Mouse (Mus musculus): ENCODE data around the gene Dnmt1. TPM values are rescaled to one million over a fixed set of nuclear protein-coding genes. Genes with fewer than 3 reads are reported as not detected.

Dnmt1 gene
- polyA plus RNA-seq, 1 experiment: 18.3 TPM

GRCm38 (mm10) chr9:20872991-20873390 lies 86.7 kb downstream of the Dnmt1 start:
- no peaks in the 10 kb centered on the region for H3K27me3 ChIP-seq (ENCODE audit: control insufficient read depth, insufficient read depth, low read length)
- H3K4me1 ChIP-seq (ENCODE audit: control insufficient read depth, insufficient read depth, low read length): peaks cover 7% of the 10 kb centered on the region
- no peak overlapping the region for H3K4me3 ChIP-seq (ENCODE audit: control insufficient read depth, low read depth, low read length)
- TF ChIP-seq CTCF (IDR thresholded peaks at IDR 0.05; ENCODE audit: control insufficient read depth, insufficient read depth, insufficient replicate concordance, low read depth, low read length): no peak
- TF ChIP-seq POLR2A (IDR thresholded peaks at IDR 0.05; ENCODE audit: control insufficient read depth, low read depth, low read length): no peak
- no peaks in the 10 kb centered on the region for H3K36me3 ChIP-seq (ENCODE audit: control insufficient read depth, insufficient read depth, low read length)
- no peak overlapping the region for H3K27ac ChIP-seq (ENCODE audit: control insufficient read depth, insufficient read depth, low read depth, low read length)

- Histone ChIP-seq H3K27me3 (ENCODE audit: control insufficient read depth, insufficient read depth, low read length) (no peaks in the 10 kb centered on the region), H3K36me3 (ENCODE audit: control insufficient read depth, insufficient read depth, low read length) (no peaks in the 10 kb centered on the region), H3K4me1 (ENCODE audit: control insufficient read depth, insufficient read depth, low read length) (peaks cover 7% of the 10 kb centered on the region), H3K4me3 (ENCODE audit: control insufficient read depth, low read depth, low read length) (no peak overlapping the region), H3K27ac (ENCODE audit: control insufficient read depth, insufficient read depth, low read depth, low read length) (no peak overlapping the region)
- TF ChIP-seq POLR2A (IDR thresholded peaks at IDR 0.05; ENCODE audit: control insufficient read depth, low read depth, low read length): no peak
- no peak for TF ChIP-seq CTCF (IDR thresholded peaks at IDR 0.05; ENCODE audit: control insufficient read depth, insufficient read depth, insufficient replicate concordance, low read depth, low read length)
Observed at GRCm38 (mm10) chr9:20870211-20871173, 89.2 kb downstream of the Dnmt1 start.

DNA sequence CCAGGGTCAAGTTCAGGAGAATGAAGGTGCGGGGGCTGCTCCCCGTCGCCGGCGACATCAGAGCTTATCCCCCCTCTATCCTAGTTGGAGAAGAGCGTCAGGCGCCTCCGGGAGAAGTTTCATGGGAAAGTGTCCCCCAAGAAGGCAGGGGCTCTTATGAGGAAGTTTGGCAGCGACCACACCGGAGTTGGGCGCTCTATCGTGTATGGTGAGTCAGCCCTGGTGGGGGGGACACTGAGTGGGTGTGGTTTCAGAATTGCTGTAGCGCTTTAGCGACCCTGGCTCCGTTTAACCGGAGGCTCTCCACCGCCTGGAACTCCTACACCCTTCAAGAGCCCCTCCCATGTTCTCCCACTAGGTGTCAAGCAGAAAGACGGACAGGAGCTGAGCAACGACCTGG lies 90.4 kb downstream of the Dnmt1 start:
- no peaks in the 10 kb centered on the region for H3K27me3 ChIP-seq (ENCODE audit: control insufficient read depth, insufficient read depth, low read length)
- no peak overlapping the region for H3K27ac ChIP-seq (ENCODE audit: control insufficient read depth, insufficient read depth, low read depth, low read length)
- H3K36me3 ChIP-seq (ENCODE audit: control insufficient read depth, insufficient read depth, low read length): no peaks in the 10 kb centered on the region
- H3K4me3 ChIP-seq (ENCODE audit: control insufficient read depth, low read depth, low read length): no peak overlapping the region
- TF ChIP-seq CTCF (IDR thresholded peaks at IDR 0.05; ENCODE audit: control insufficient read depth, insufficient read depth, insufficient replicate concordance, low read depth, low read length): no peak
- no peak for TF ChIP-seq POLR2A (IDR thresholded peaks at IDR 0.05; ENCODE audit: control insufficient read depth, low read depth, low read length)
- peaks cover 7% of the 10 kb centered on the region for H3K4me1 ChIP-seq (ENCODE audit: control insufficient read depth, insufficient read depth, low read length)

- peaks cover 7% of the 10 kb centered on the region for H3K4me1 ChIP-seq (ENCODE audit: control insufficient read depth, insufficient read depth, low read length)
- H3K36me3 ChIP-seq (ENCODE audit: control insufficient read depth, insufficient read depth, low read length): no peaks in the 10 kb centered on the region
- TF ChIP-seq CTCF (IDR thresholded peaks at IDR 0.05; ENCODE audit: control insufficient read depth, insufficient read depth, insufficient replicate concordance, low read depth, low read length) (no peak), POLR2A (IDR thresholded peaks at IDR 0.05; ENCODE audit: control insufficient read depth, low read depth, low read length) (no peak)
- H3K27me3 ChIP-seq (ENCODE audit: control insufficient read depth, insufficient read depth, low read length): no peaks in the 10 kb centered on the region
- peak within 1 kb of the TSS; percentile 71 for H3K4me3 ChIP-seq (ENCODE audit: control insufficient read depth, low read depth, low read length)
- no peak within 1 kb of the TSS for H3K27ac ChIP-seq (ENCODE audit: control insufficient read depth, insufficient read depth, low read depth, low read length)
Observed at GRCm38 (mm10) chr9:20868448-20869001, 91.2 kb downstream of the Dnmt1 start, which contains the start of gene A230050P20Rik. TSS of gene A230050P20Rik (plus strand) at chr9:20868642.

DNA sequence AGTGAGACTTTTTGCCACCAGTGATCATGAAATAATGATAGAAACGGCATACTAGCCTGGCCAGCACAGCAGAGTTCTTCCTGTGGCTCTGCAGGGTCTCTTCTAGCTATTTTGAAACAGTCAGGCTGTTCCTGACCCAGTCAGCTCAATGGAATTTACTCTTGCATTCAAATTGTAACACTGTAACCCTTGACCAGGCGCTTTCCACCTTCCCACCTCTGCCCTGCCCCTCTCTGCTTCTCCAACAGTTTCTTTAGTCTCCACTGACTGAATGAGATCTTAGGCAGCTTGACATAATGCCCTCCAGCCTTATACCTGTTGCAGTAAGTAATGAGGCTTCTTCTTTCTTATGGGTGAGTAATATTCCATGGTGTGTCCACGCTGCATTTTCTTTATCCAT lies 92.8 kb downstream of the Dnmt1 start:
- Histone ChIP-seq H3K4me3 (ENCODE audit: control insufficient read depth, low read depth, low read length) (no peak overlapping the region), H3K27ac (ENCODE audit: control insufficient read depth, insufficient read depth, low read depth, low read length) (no peak overlapping the region), H3K36me3 (ENCODE audit: control insufficient read depth, insufficient read depth, low read length) (no peaks in the 10 kb centered on the region), H3K27me3 (ENCODE audit: control insufficient read depth, insufficient read depth, low read length) (no peaks in the 10 kb centered on the region), H3K4me1 (ENCODE audit: control insufficient read depth, insufficient read depth, low read length) (peaks cover 7% of the 10 kb centered on the region)
- TF ChIP-seq POLR2A (IDR thresholded peaks at IDR 0.05; ENCODE audit: control insufficient read depth, low read depth, low read length): no peak
- no peak for TF ChIP-seq CTCF (IDR thresholded peaks at IDR 0.05; ENCODE audit: control insufficient read depth, insufficient read depth, insufficient replicate concordance, low read depth, low read length)

DNA sequence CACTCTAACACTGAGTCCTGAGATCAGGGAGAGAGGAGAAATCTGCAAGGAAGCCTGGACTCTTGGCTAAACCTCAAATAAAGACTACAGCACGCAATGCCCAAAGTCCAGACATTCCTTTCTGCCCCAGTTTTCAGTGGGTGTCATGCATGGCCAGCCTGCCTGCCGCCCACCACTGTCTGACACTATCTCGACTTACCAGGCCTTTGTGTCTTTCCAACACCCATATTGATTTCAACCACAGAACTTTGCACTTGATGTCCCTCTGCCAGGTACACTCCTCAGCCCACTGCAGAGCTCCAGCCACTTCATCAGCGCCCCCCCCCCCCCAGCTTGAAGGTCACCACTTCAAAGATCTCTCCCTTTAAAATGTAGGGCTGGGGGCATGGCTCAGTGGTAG lies 97.5 kb downstream of the Dnmt1 start:
- TF ChIP-seq CTCF (IDR thresholded peaks at IDR 0.05; ENCODE audit: control insufficient read depth, insufficient read depth, insufficient replicate concordance, low read depth, low read length): no peak
- no peak for TF ChIP-seq POLR2A (IDR thresholded peaks at IDR 0.05; ENCODE audit: control insufficient read depth, low read depth, low read length)
- no peak overlapping the region for H3K4me3 ChIP-seq (ENCODE audit: control insufficient read depth, low read depth, low read length)
- no peaks in the 10 kb centered on the region for H3K4me1 ChIP-seq (ENCODE audit: control insufficient read depth, insufficient read depth, low read length)
- H3K36me3 ChIP-seq (ENCODE audit: control insufficient read depth, insufficient read depth, low read length): no peaks in the 10 kb centered on the region
- no peak overlapping the region for H3K27ac ChIP-seq (ENCODE audit: control insufficient read depth, insufficient read depth, low read depth, low read length)
- H3K27me3 ChIP-seq (ENCODE audit: control insufficient read depth, insufficient read depth, low read length): no peaks in the 10 kb centered on the region

DNA sequence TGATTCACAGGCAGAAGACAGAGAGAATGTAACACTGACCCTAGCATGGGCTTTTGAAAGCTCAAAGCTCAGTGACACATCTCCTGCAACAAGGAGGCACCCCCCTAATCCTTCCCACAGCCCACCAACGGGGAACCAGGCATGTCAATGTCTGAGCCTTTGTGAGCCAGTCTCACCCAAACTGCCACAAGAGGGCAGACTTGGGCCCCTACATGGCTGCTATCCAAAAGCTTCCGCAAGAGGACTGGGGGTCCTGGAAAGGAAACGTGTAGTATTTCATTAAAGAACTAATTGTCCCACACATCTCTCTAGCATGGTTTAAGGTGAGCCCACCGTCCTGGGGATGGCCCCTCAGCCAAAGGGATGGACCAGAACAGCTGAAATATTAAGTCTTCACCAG lies 97.9 kb downstream of the Dnmt1 start:
- Histone ChIP-seq H3K4me3 (ENCODE audit: control insufficient read depth, low read depth, low read length) (no peak overlapping the region), H3K36me3 (ENCODE audit: control insufficient read depth, insufficient read depth, low read length) (no peaks in the 10 kb centered on the region), H3K27ac (ENCODE audit: control insufficient read depth, insufficient read depth, low read depth, low read length) (no peak overlapping the region), H3K27me3 (ENCODE audit: control insufficient read depth, insufficient read depth, low read length) (no peaks in the 10 kb centered on the region), H3K4me1 (ENCODE audit: control insufficient read depth, insufficient read depth, low read length) (no peaks in the 10 kb centered on the region)
- TF ChIP-seq CTCF (IDR thresholded peaks at IDR 0.05; ENCODE audit: control insufficient read depth, insufficient read depth, insufficient replicate concordance, low read depth, low read length) (no peak), POLR2A (IDR thresholded peaks at IDR 0.05; ENCODE audit: control insufficient read depth, low read depth, low read length) (no peak)
